Mouse (Mus musculus) testis, adult 2 months (tissue): ENCODE measurements around the gene Ncam1.

ENCODE experiments used
- CTCF ChIP-seq: fragments of 200-500 bp; IDR thresholded peaks from 2 replicates; pipeline ENCODE4 v1.5.1; 2012; ENCODE audit warnings: low read depth, mild to moderate bottlenecking, inconsistent platforms, low read length, moderate library complexity; ENCODE audit not compliant: control insufficient read depth, insufficient read depth, insufficient replicate concordance
- POLR2A ChIP-seq: fragments of 200-500 bp; IDR thresholded peaks from 2 replicates; pipeline ENCODE4 v1.6.1; 2012; ENCODE audit warnings: low read depth, mild to moderate bottlenecking, inconsistent platforms, low read length, moderate library complexity; ENCODE audit not compliant: control insufficient read depth

GRCm38 (mm10) chr9:49523881-49524280 is 274.8 kb downstream of the Ncam1 start:
- TF ChIP-seq CTCF (no peak), POLR2A (no peak)
